8 mouse cellular contexts compared by ENCODE assay signal in the genomic region with DNA sequence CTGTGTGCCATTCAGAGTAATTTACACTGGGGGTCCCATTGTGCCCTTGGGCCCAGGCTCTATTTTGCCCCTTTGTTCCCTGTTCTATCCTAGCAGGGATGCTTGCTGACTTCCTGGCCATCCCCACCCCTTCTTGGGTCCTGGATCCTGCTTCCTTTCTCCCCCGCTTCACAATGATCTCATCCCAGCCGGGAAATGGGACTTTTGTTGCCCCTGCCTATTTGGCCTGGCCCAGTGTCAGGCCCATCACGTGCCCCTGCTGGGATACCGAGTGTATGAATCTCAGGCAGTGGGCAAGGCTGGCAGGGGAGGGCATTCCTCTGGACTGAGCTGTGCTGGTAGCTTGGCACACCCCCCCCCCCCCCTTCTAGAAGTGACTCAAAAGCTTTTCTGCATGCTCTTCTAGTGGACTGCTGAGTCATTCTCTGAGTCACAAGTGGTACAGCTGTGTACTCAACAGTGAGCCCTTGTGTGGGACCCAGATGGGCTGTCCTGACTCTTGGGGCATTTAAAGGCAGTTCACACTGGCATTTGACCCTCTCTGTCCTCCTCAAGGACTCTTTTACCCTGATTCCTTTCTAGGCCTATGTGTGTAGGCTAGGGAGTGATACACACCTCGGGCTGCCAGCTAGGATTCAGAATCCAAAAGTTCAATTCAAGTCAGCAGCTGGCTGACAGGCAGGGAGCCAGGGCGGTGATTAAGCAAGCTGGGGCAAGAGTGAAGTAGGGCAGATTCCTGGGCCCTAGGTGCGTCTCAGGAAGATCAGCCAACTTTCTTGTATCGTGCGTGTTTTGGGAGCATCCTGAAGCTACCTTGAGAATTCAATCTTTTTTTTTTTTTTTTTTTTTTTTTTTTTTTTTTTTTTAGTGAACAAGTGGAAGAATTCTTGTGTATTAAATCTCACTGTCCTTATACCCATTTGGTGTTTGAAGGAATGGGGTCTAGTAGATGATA.
DNase-seq lines count a peak whose midpoint lies in the region; ATAC-seq lines count a peak whose summit lies in the region.

No protein-coding gene starts in this region.

- no peaks in the 10 kb centered on the region for H3K27me3 ChIP-seq in kidney, embryonic 14.5 days (ENCODE audit: control insufficient read depth, insufficient read depth, low read length)
- H3K27me3 ChIP-seq in forebrain, embryonic 15.5 days = no peaks in the 10 kb centered on the region

- no peak overlapping the region for H3K27ac ChIP-seq in kidney, embryonic 14.5 days (ENCODE audit: low read depth, low read length)
- H3K27ac ChIP-seq in forebrain, embryonic 15.5 days (replicated peaks) = no peak overlapping the region

- H3K9me3 ChIP-seq in kidney, embryonic 14.5 days (ENCODE audit: control insufficient read depth, low read length) = no peaks in the 10 kb centered on the region
- no peaks in the 10 kb centered on the region for H3K9me3 ChIP-seq in forebrain, embryonic 15.5 days

- no peaks in the 10 kb centered on the region for H3K4me1 ChIP-seq in kidney, embryonic 14.5 days (ENCODE audit: control insufficient read depth, insufficient read depth, low read length)
- no peaks in the 10 kb centered on the region for H3K4me1 ChIP-seq in forebrain, embryonic 15.5 days

- H3K36me3 ChIP-seq in kidney, embryonic 14.5 days (ENCODE audit: control insufficient read depth, insufficient read depth, low read length) = no peaks in the 10 kb centered on the region
- no peaks in the 10 kb centered on the region for H3K36me3 ChIP-seq in forebrain, embryonic 15.5 days

- H3K4me2 ChIP-seq in kidney, embryonic 14.5 days (replicated peaks; ENCODE audit: low read depth, low read length) = no peak overlapping the region
- H3K4me2 ChIP-seq in forebrain, embryonic 15.5 days (replicated peaks) = no peak overlapping the region

- no peak overlapping the region for H3K4me3 ChIP-seq in kidney, embryonic 14.5 days (ENCODE audit: low read length)
- no peak overlapping the region for H3K4me3 ChIP-seq in forebrain, embryonic 15.5 days

- DNase-seq in kidney, adult 11 months = peak; percentile 86
- peak; percentile 96 for DNase-seq in brain, adult 2 months (ENCODE audit: low read depth, low spot score)
- peak; percentile 74 to 79 for DNase-seq in heart, postnatal 14 days
- peak; percentile 37 to 41 for DNase-seq in layer of hippocampus, postnatal 10 days (ENCODE audit: low spot score in 2 of 2)
- DNase-seq in lung, postnatal 14 days = peak; percentile 69
- DNase-seq in urinary bladder, postnatal 25 days (ENCODE audit: low spot score) = peak; percentile 70

- WGBS in kidney, embryonic 14.5 days = 67% methylated on average over 9 of the region's 9 CpGs
- 49% methylated on average over 9 of the region's 9 CpGs for WGBS in forebrain, embryonic 15.5 days

- H3K9ac ChIP-seq in kidney, embryonic 14.5 days (ENCODE audit: low read depth, low read length) = no peak overlapping the region
- H3K9ac ChIP-seq in forebrain, embryonic 15.5 days (replicated peaks) = no peak overlapping the region

- intact Hi-C loops in heart, postnatal 14 days (cut with DNase I) = no loop called here

- ATAC-seq in kidney, embryonic 14.5 days (ENCODE audit: low FRiP score, low TSS enrichment) = no peak
- ATAC-seq in forebrain, embryonic 15.5 days (replicated peaks) = peak; percentile 64; the same call in 1 of the 2 replicates

Comparison
In these comparisons a context has a peak if more than half of its experiments do, and no peak if none do; other contexts are left out.
1. DNase-seq: peak in every context shown above with its lines; median percentile 96 in brain, adult 2 months; 86 in kidney, adult 11 months; 76 in heart, postnatal 14 days; 70 in urinary bladder, postnatal 25 days; 69 in lung, postnatal 14 days; 39 in layer of hippocampus, postnatal 10 days.